Mouse (Mus musculus): ENCODE data around the gene Klhdc1. TPM values are rescaled to one million over a fixed set of nuclear protein-coding genes. Genes with fewer than 3 reads are reported as not detected.

The Klhdc1 gene
- total and polyA plus RNA-seq, 2 experiments from 2014 or later, result 6.5 to 23.6 TPM

DNA sequence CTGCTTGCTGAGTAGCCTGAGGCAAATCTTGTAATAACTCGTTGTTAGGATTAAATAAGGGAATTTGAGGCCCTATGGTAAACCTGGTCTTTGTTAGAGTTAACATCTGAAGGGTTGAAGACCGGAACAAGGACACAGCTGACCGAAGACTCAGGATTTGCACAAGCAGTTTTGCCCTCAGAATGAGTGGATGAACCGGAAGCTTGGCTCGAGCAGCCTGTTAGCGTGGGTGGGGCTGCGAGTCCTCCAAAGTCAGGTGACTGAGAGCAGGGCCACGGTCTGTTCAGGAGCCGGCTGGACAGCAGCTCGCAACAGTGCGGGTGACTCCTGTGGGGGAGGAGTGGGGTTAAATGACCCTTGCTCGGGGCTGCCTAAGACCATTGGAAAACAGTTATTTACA is 58.3 kb downstream of the Klhdc1 start:
- 68% methylated on average over 12 of the region's 12 CpGs for WGBS
- Histone ChIP-seq H3K9ac (replicated peaks; ENCODE audit: low read length) (no peak overlapping the region), H3K9me3 (ENCODE audit: low read length) (no peaks in the 10 kb centered on the region), H3K4me1 (ENCODE audit: insufficient read depth, low read length) (peaks cover 10% of the 10 kb centered on the region), H3K4me2 (ENCODE audit: low read depth, low read length) (peak overlapping the region; percentile 25; the same call in 1 of the 2 replicates), H3K27ac (no peak overlapping the region), H3K36me3 (ENCODE audit: insufficient read depth, low read length) (peaks cover 25% of the 10 kb centered on the region), H3K4me3 (ENCODE audit: low read length) (no peak overlapping the region), H3K27me3 (ENCODE audit: insufficient read depth, low read length) (no peaks in the 10 kb centered on the region)
- ATAC-seq (no peak), DNase-seq (ENCODE audit: low spot score) (no peak)
- no peak for TF ChIP-seq CTCF (IDR thresholded peaks at IDR 0.05; ENCODE audit: low read depth)

DNA sequence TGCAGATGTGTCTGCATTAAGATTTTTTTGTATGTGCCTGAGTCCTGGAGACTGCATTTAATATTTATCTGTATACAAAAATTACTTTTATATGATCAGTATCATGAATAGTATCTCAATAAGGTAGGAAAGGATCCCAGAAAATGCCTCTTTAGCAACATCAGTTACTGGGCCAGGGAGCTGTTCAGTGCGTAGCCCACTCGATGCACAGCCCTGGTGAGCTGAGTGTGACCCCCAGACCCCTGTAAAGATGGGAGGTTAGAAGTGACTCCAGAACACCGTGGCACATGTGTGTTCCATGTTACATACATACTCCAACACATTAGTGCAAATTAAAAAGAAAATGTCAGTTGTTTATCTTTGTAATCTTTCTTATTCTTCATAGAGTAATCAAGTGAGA is 58.9 kb downstream of the Klhdc1 start:
- no peak for TF ChIP-seq CTCF (IDR thresholded peaks at IDR 0.05; ENCODE audit: low read depth)
- H3K9me3 ChIP-seq (ENCODE audit: low read length), result no peaks in the 10 kb centered on the region
- DNase-seq (ENCODE audit: low spot score) (no peak), ATAC-seq (no peak)
- no peak overlapping the region for H3K4me3 ChIP-seq (ENCODE audit: low read length)
- H3K27me3 ChIP-seq (ENCODE audit: insufficient read depth, low read length), result no peaks in the 10 kb centered on the region
- no peak overlapping the region for H3K4me2 ChIP-seq (ENCODE audit: low read depth, low read length)
- H3K4me1 ChIP-seq (ENCODE audit: insufficient read depth, low read length), result peaks cover 10% of the 10 kb centered on the region
- H3K9ac ChIP-seq (replicated peaks; ENCODE audit: low read length), result no peak overlapping the region
- H3K27ac ChIP-seq, result no peak overlapping the region
- peaks cover 29% of the 10 kb centered on the region for H3K36me3 ChIP-seq (ENCODE audit: insufficient read depth, low read length)
- 96% methylated on average over 3 of the region's 3 CpGs for WGBS

DNA sequence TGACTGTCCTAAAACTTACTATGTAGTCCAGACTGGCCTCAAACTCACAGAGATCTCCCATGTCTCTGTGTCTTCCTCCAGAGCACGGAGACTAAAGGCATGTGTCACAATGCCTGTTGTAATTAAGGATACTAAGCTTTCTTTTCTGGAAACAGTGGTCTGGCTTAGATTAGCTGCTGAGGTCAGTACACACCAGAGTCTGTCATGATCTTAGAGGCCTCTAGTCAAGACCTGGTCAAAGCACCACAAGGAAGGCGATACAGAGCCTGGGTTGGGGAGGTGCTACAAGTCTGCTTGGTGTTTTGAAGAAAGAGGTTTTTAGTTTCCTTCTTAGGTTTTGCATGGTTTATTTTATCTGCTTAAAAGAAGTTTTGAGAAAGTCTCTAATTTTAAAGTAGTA is 59.4 kb downstream of the Klhdc1 start:
- no peak overlapping the region for H3K27ac ChIP-seq
- H3K9me3 ChIP-seq (ENCODE audit: low read length), result no peaks in the 10 kb centered on the region
- H3K4me3 ChIP-seq (ENCODE audit: low read length), result no peak overlapping the region
- H3K4me2 ChIP-seq (ENCODE audit: low read depth, low read length), result no peak overlapping the region
- H3K27me3 ChIP-seq (ENCODE audit: insufficient read depth, low read length), result no peaks in the 10 kb centered on the region
- DNase-seq (ENCODE audit: low spot score), result no peak
- WGBS, result 83% methylated on average over 2 of the region's 2 CpGs
- peaks cover 35% of the 10 kb centered on the region for H3K36me3 ChIP-seq (ENCODE audit: insufficient read depth, low read length)
- H3K4me1 ChIP-seq (ENCODE audit: insufficient read depth, low read length), result peaks cover 10% of the 10 kb centered on the region
- no peak for TF ChIP-seq CTCF (IDR thresholded peaks at IDR 0.05; ENCODE audit: low read depth)
- ATAC-seq, result no peak
- no peak overlapping the region for H3K9ac ChIP-seq (replicated peaks; ENCODE audit: low read length)

DNA sequence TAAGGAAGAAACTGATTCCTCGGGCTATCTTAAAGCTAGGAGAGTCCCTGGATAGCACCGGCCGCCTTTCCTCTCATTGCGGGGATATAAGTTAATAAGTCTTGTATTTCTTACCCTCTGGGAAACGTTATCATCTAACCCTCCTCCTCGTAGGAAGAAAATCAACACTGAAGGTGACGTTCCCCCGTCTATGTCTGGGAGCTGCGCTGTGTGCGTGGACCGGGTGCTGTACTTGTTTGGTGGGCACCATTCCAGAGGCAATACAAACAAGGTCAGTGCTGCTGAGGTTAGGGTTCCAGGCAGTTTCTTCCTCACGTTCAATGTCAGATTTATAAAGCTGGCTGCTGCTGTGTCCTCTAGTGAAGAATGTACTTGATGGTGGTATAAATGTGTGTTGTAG is 61.2 kb downstream of the Klhdc1 start:
- Histone ChIP-seq H3K36me3 (ENCODE audit: insufficient read depth, low read length) (peaks cover 52% of the 10 kb centered on the region), H3K4me1 (ENCODE audit: insufficient read depth, low read length) (peaks cover 6% of the 10 kb centered on the region; the same call in 1 of the 2 replicates)
- WGBS, result 94% methylated on average over 12 of the region's 12 CpGs

DNA sequence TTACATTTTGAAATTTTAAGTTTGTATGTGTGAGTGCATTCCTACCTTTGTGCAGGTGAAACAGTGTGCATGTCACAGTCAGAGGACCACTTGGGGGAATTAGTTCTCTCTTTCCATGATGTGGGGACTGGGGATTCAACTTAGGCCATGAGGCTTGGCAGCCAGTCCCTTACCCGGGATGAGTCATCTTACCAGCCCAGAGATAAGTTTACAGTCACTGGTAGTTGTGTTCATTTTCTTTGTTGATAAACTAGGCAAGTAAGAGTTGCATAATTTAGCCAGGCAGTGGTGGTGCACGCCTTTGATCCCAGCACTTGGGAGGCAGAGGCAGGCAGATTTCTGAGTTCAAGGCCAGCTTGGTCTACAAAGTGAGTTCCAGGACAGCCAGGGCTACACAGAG is 63.1 kb downstream of the Klhdc1 start:
- H3K27ac ChIP-seq, result no peak overlapping the region
- H3K4me2 ChIP-seq (ENCODE audit: low read depth, low read length), result no peak overlapping the region
- no peak for TF ChIP-seq CTCF (IDR thresholded peaks at IDR 0.05; ENCODE audit: low read depth)
- peaks cover 71% of the 10 kb centered on the region for H3K36me3 ChIP-seq (ENCODE audit: insufficient read depth, low read length)
- 90% methylated on average over 2 of the region's 2 CpGs for WGBS
- H3K27me3 ChIP-seq (ENCODE audit: insufficient read depth, low read length), result no peaks in the 10 kb centered on the region
- no peaks in the 10 kb centered on the region for H3K4me1 ChIP-seq (ENCODE audit: insufficient read depth, low read length)
- ATAC-seq, result no peak
- no peaks in the 10 kb centered on the region for H3K9me3 ChIP-seq (ENCODE audit: low read length)
- no peak overlapping the region for H3K4me3 ChIP-seq (ENCODE audit: low read length)
- DNase-seq (ENCODE audit: low spot score), result no peak
- no peak overlapping the region for H3K9ac ChIP-seq (replicated peaks; ENCODE audit: low read length)

More for the DNA sequence above, 61.2 kb downstream of the Klhdc1 start:
- Histone ChIP-seq H3K9me3 (ENCODE audit: low read length) (no peaks in the 10 kb centered on the region), H3K27me3 (ENCODE audit: insufficient read depth, low read length) (no peaks in the 10 kb centered on the region), H3K4me3 (ENCODE audit: low read length) (no peak overlapping the region), H3K4me2 (ENCODE audit: low read depth, low read length) (no peak overlapping the region), H3K9ac (replicated peaks; ENCODE audit: low read length) (no peak overlapping the region), H3K27ac (no peak overlapping the region)
- no peak for TF ChIP-seq CTCF (IDR thresholded peaks at IDR 0.05; ENCODE audit: low read depth)
- no peak for DNase-seq (ENCODE audit: low spot score)
- no peak for ATAC-seq

DNA sequence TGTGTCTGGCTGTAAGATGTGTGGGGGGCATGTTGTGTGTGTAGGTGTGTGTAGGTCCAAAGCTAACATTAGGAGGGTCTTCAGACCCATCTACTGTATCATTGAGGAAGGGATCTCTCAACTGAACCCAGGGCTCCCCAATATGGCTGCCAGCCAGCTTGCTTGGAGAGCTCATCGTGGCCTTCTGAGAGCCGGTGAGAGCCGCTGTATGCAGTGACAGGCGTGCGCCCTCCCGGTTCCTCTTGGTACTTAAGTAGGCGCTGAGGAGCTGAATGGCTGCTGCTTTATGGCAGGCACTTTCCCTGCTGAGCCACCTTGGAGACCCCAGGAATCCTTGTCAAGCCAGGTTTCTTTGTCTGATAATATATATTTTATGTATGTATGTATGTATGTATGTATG is 65.4 kb downstream of the Klhdc1 start:
- no peaks in the 10 kb centered on the region for H3K27me3 ChIP-seq (ENCODE audit: insufficient read depth, low read length)
- H3K9ac ChIP-seq (replicated peaks; ENCODE audit: low read length), result no peak overlapping the region
- H3K4me2 ChIP-seq (ENCODE audit: low read depth, low read length), result no peak overlapping the region
- no peak for TF ChIP-seq CTCF (IDR thresholded peaks at IDR 0.05; ENCODE audit: low read depth)
- no peak overlapping the region for H3K4me3 ChIP-seq (ENCODE audit: low read length)
- ATAC-seq (no peak), DNase-seq (ENCODE audit: low spot score) (no peak)
- H3K27ac ChIP-seq, result no peak overlapping the region
- H3K4me1 ChIP-seq (ENCODE audit: insufficient read depth, low read length), result no peaks in the 10 kb centered on the region
- peaks cover 88% of the 10 kb centered on the region for H3K36me3 ChIP-seq (ENCODE audit: insufficient read depth, low read length)
- no peaks in the 10 kb centered on the region for H3K9me3 ChIP-seq (ENCODE audit: low read length)
- WGBS, result 83% methylated on average over 7 of the region's 7 CpGs

DNA sequence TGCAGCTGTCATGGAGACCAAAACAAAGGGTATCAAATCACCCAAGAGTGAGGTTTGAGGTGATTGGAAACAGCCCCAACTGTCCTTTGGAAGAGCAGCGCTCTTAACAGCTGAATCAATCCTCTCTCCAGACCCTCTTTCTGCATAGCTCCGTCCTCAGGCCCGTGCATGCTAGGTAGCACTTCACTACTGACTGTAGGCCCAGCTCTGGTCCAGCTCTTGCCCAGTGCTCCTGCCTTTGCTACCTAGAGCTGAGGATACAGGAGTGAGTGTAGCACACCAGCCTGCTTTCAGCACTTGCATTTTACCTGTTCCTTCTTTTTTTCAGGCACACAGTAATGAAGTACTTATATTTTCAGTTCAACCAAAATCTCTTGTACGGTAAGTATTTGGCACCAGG is 68.7 kb downstream of the Klhdc1 start:
- TF ChIP-seq CTCF (IDR thresholded peaks at IDR 0.05; ENCODE audit: low read depth), result no peak
- WGBS, result 95% methylated on average over 4 of the region's 4 CpGs
- DNase-seq (ENCODE audit: low spot score) (no peak), ATAC-seq (no peak)
- peaks cover 83% of the 10 kb centered on the region for H3K36me3 ChIP-seq (ENCODE audit: insufficient read depth, low read length)
- H3K9ac ChIP-seq (replicated peaks; ENCODE audit: low read length), result no peak overlapping the region
- no peak overlapping the region for H3K4me2 ChIP-seq (ENCODE audit: low read depth, low read length)
- H3K27me3 ChIP-seq (ENCODE audit: insufficient read depth, low read length), result no peaks in the 10 kb centered on the region
- H3K4me1 ChIP-seq (ENCODE audit: insufficient read depth, low read length), result no peaks in the 10 kb centered on the region
- H3K27ac ChIP-seq, result no peak overlapping the region
- no peak overlapping the region for H3K4me3 ChIP-seq (ENCODE audit: low read length)
- H3K9me3 ChIP-seq (ENCODE audit: low read length), result no peaks in the 10 kb centered on the region
